Mouse (Mus musculus) layer of hippocampus, adult 9-11 months (tissue): ENCODE data around the gene Pcnx3.
A peak's percentile ranks its signal among the peaks of the same experiment; 100 is the strongest.

Source experiments
- DNase-seq: peaks from one replicate; pipeline ENCODE4 v3.0.0; 2022

The Pcnx3 gene

DNA sequence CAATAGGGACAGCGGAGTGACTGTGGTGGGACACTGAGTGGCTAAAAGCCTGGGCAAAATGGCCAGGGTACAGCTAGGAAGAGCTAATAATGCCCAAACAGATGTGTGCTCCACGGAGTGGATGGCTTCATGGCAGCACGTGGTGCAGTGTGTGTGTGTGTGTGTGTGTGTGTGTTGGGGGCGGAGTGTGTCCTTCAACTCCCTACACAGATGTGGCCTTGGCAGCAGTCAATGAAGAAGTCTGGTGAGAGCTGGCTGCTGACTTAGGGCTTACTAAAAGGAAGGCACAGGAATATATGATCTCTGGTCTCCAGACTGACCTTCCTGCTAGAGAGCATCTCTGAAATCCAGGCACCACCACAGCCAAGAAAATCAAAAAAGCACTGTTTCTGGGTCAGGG lies 20.3 kb downstream of the Pcnx3 start:
- no peak for DNase-seq

DNA sequence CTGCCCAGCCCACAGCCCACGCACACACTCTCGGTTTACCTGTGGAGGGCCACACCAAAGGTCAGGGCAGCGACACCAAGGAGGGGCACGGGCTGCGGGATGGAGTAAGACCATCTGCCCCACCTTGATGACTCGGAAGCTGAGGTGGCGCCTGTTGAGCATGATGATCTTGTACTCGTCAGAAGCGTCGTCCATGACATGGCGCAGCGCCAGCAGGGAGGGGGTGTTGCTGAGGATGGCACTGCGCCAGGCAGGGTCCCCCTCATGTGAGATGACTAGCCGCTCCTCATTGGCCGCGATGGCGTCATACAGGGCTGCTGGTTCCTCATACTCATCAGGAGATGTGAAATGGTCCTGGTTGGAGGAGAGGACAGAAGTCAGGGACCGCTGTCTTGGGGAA lies 22.3 kb downstream of the Pcnx3 start:
- DNase-seq: no peak

DNA sequence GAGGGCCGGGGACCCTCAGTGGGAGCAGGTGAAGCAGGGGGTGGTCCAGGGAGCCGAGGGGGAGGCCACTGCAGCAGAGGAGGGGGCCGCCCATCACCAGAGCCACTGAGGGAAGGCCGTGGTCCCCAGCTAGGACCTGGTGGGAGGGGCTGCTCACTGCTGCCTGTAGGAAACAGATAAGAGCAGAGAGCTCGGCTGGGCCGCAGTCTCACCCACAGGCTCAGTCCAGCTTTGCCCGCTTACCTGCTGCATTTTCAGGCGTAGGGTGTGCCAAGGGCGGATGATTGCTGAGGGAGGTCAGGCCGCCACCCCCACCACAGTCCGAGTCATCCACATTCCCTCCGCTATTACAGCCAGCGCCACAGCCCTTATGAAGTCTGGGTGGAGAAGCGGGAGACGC lies 23.2 kb downstream of the Pcnx3 start:
- no peak for DNase-seq

DNA sequence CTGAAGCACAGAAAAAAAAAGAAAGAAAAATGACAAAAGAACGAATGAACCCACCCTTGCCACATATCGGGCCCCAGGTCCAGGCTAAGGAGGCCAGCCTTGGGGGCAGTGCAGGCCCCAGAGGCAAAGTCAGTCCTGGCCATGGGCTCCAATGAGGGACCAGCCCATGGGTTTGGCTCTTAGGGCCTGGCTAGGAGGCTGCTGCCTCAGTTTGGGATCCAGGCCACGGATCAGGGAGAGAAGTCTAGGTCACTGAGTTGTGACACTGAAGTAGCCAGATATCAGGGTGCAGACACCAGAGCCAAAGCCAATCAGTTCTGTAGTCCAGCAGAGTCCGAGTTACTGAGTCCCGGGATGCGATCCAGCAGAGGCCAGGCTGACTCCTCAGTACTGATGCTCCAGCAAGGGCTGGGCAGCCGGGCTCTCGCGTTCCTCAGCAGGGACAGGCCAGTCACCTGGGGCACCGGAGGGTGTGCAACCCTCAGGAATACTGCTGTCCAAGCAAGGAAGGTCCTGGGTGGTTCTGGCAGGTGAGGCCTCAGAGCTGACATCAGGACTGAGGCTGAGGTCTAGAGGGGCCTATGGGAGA lies 23.9 kb downstream of the Pcnx3 start:
- no peak for DNase-seq

DNA sequence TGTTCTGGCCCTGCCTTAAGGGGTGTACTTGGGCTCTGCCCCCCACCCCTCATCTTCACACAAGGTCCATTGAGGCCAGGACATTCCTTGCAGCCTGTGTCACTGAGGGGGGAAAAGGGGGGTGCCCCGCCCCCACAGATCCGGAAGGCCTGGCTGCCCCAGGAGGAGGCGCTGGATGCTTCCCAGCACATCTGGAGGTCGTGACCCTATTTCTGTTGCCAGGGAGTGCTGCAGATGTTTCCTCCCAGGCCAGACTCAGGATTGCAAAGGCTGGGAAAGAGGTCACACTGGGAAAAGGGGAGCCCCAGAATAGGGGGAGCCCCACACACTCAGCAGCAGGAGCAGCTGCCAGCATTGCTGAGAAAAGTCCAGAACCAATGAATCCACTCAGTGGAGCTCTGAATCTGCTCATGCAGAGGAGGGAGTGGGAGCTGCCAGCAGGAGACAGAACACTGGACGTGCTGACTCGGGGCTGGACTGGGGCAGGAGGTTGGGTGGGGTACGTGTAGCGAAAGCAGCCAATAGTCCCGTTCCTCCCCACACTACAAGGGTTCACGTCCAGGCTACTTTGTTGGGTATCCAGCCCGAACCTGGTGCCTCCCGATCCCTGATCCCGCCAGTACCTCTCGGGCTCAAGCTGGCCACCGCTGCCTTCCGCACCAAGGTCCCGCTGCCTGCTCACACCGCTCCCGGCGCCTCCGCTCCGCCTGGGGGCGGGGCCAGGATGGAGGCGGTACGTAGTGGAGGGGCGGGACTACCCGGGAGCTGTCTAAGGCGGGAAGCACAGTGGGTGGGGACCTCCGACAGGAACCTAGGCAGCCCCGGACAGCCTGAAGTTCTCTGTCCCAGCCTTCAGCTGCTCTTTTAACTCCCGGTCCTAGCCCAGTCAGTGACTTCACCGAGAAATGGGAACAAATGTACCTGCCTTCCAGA lies 25.5 kb downstream of the Pcnx3 start, which contains the start of gene Sipa1:
Gene Sipa1, minus strand, starts transcription at position 727 of the 933 bp plus-strand sequence.
- DNase-seq: peak; percentile 88

DNA sequence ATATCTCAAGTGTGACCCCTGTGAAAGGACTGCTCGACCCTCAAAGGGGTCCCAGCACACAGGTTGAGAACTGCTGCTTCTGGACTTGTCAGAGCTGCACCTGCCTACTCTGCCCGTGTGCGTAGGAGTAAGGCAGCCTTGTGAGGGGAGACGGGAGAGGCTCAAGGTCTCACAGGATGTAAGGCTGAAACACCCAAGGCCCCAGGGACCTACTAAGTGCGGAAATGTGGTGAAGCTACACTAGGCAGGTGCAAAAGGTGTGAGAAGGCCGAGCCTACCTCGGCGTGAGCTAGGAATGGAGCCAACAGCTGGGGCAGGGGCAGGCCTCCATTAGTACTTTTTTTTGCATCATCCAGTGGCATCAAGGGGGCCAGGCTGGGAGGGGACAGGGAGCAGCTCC lies 26.4 kb downstream of the Pcnx3 start:
- DNase-seq: no peak

DNA sequence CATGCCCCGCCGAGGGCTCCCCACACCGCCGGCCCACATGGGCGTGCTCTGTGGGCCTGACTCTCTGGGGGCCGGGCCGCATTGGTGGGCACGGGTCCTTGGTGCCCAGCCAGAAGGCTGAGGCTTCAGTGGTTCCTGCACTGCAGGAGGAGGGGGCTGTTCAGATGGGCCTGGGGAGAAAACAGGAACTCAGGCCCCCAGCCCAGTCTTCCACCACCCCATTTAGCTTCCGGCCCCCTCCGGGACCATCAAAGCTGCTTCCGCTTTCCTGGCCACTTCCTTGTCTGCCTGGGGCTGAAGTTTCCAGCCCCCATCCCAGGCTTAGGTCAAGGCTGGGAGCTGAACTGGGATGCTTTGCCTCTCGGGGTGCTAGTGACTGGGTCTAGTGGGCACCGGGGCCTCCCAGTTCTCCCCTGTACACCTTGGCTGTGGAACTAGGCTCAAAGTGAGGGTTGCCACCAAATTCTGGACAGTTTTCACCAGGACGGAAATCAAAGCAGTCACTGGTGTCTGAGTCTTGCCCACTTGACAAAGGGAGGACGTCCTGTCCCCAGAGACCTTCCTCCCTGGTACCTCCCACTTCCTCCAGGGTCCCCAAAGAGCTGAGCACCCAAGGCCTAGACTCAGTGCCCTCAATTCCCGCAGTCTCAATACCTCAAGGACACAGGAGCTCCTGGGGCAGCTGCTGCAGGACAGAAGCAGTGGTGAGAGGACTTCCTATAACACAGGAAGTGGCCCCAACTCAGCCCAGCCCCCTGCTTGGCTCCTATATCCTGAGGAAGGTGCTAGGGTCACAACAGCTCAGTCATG lies 27.6 kb downstream of the Pcnx3 start:
- peak; percentile 68 for DNase-seq

DNA sequence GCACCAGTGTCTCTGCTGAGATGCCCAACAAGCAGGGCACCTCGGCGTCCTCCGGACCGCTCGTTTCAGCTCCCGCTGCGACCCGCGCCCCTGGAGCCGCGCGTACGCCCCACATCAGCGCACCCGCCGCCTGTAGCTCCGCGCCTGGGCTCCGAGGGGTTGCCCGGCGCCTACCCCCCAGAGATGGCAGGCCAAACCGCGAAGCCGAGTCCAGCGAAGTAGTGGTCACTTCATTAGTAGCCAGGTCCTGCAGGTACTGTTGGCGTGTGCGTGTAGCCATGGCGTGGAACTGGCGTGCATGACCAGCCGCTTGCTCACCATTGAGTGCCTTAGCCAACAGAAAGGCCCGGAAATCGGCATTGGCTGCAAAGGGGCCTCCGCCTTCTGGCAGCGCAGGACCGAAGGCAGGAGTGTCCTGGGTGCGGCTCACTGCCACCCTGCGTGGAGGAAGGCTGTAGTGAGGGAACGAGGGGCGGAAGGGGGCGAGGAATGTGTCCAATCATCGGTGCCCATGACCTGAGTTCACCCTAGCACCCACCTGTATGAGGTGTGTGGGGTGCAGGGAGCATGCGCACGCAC lies 33.9 kb downstream of the Pcnx3 start:
- no peak for DNase-seq

DNA sequence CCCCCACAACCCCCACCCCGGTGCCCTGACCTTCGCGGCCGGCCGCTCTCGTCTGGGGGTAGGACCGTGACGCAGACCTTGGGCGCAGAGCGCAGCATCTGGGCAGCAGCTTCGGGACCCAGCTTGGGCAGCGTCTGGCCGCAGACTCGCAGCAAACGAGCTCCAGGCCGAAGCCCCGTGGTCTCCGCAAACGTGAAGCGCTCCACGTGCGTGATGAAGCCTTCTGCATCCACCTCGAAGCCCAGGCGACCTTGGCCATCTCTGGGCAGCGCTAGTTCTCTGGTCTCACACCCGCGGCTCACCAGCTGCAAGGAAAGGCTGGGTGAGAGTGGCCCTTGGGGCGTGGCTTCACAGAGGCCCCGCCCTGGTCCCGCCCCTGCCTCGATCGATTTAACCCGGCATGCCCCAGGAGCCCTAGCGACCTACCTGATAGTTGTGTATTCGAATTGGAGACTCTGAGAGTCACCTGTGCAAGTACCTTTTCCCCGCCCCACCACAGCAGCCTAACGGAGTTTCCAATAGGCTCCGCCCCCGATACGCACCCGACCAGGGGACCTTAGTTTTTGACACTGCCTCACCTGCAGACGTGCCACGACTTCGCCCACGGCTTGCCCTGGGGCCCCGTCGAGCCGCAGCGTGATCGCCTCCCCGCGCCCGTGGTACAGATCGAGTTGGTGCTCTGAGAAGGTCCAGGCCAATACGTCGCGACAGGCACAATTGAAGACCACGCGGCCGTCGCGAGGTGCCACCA lies 34.6 kb downstream of the Pcnx3 start:
- DNase-seq: no peak

DNA sequence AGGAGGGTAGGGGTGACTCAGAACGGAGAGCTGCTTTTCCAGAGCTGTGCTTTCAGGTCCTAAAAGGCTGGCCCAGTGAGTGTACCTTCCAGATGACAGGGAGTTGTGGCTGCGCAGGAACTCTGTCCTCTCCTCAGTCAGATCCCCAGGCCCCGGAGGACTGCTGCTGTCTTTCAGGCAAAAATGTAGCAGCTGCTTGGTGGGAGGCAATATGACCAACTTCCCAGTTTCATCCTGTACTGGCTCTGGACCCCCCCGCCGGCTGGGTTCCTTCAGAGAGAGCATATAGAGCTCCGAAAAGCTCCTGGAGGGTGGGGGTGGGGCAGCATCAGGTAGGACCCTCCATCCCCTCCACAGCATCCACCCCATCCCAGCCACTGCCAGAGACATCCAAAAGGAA lies 36.1 kb downstream of the Pcnx3 start:
- no peak for DNase-seq

DNA sequence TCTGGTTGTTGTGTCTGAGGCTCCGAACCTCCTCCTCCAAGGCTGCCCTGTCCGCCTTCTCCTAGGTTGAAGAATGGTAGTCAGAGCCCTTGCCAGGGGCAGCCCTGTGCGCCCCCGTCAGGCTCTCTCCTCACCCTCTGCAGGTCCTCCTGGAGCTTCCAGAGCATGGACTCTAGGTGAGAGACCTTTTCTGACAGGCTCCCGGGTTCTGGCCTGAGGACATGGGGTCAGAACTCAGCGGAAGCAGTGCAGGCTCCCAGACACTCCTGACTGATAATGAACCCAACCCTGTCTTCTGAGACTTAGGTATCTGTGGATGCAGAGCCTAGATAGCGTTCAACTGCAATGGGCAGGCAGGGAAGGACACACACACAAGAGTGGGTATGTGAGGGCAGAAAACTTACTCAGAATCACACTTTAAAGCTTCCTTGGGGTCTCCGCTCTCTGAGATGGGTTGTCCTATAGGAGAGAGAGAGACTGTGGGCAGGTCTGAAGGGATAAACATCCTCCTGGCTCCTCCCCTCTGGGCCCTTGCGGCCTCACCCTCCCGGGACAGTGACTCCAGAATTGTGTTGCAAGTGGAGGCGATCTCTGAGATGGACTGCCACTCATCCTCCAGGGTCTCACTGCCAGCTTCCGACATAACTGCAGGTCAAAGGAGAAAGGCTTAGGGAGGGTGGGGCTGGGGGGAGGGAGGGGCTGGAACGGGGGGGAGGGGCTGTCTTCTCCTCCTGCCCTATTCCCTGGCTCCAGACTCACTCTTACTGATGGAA lies 37.0 kb downstream of the Pcnx3 start:
- DNase-seq: no peak

DNA sequence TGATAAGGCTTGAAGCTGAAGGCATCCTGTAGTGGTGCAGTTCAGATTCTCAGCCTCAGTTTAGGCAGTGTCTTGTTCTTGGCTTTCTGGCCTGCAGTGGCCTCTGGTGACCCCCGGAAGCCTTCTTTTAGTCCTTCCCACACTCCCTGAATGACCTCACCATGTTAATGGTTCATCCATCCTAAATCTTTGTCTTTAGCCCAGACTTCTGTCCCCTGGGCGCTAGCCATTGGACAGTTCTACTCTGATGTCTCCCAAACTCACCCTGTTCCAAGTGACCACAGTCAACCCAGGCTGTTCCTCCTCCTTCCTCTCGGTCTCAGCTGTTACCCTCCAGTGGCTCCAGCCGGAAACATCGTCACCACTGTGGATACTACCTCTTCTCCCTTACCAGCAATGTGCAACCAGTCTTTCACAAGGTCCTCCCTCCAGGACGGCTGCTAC lies 39.4 kb downstream of the Pcnx3 start:
- no peak for DNase-seq

DNA sequence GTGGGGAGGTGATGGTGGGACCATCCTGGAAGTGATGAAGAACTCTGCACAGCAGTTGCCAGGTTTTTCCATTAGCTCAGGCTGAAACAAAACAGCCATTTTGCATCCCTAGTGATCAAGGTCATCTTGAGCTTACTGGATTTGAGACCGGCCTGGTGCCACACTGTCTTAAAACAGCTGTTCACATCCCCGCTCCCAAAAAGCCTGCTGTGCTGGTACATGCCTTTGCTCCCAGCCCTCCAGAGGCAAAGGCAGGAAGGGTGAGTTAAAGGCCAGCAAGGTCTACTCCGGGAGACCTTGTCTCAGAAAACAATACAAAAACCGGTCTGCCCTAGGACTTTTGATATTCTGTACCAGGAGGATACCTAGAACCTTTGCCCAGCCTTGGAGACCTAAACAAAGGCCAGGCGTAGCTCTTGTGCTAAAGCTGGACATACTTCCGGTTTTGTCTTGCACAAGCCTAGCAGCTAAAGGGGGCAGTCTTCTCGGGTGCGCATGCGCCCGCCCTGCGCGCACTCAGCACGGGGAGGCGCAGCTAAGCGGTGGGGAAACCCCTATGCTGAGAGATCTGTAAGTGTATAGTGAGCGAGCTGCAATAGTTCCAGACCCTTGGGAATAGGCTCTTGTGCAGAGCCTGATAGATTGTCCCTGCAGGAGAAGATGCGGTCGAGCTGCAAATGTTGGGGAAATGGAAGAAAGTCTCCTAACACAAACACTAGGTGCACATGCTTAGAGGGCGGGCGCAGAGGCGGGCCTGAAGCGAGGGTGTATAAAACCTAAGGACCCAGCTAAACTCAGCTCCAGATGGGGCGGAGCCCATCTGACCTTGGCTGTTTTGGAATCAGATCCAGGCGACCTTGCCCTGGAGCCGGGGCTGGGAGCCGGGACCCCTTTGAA lies 40.1 kb downstream of the Pcnx3 start:
- peak; percentile 88 for DNase-seq

DNA sequence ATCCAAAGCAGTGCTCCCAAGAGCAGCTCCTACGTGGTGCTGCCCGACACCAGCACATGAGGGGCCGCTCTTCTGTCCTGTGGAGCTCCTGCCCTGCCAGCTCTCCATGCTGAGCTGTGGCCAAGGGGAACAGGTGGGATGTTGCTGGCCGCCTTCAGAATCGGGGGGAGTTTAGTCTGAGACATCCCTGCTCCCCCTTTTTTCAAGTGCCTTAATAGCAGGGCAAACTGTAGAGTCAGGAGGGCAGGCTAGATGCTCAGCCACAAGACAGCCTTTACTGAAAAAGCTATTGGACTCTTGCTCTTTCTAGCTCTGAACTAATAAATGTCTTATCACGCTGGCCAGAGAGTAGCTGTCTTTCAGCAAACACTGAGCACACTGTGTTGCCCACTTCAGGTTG lies 40.9 kb downstream of the Pcnx3 start:
- no peak for DNase-seq

DNA sequence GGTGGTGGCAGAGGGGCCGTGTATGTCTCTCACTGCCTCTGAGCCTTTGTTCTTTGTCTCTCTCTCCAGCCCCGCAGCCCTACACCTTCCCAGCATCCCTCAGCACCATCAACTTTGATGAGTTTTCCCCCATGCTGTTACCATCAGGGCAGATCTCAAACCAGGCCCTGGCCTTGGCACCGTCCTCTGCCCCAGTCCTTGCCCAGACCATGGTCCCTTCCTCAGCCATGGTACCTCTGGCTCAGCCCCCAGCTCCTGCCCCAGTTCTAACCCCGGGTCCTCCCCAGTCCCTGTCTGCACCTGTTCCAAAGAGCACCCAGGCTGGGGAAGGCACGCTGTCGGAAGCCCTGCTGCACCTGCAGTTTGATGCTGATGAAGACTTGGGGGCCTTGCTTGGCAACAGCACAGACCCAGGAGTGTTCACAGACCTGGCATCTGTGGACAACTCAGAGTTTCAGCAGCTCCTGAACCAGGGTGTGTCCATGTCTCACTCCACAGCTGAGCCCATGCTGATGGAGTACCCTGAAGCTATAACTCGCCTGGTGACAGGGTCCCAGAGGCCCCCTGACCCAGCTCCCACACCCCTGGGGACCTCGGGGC lies 41.9 kb downstream of the Pcnx3 start:
- DNase-seq: no peak

DNA sequence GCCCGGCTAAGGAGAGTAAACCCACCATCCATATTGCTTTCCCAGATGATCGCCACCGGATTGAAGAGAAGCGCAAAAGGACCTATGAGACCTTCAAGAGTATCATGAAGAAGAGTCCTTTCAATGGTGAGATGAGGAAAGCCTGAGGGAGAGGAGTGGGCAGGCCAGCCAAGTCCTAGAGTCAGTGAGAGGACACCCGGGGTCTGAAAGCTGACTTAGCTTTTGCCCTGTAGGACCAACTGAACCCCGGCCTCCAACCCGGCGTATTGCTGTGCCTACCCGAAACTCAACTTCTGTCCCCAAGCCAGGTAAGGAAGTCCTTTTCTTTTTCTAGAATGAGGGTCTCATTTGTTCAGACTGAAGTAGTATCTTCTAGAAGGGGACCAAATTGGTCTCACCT lies 43.4 kb downstream of the Pcnx3 start:
- DNase-seq: no peak

DNA sequence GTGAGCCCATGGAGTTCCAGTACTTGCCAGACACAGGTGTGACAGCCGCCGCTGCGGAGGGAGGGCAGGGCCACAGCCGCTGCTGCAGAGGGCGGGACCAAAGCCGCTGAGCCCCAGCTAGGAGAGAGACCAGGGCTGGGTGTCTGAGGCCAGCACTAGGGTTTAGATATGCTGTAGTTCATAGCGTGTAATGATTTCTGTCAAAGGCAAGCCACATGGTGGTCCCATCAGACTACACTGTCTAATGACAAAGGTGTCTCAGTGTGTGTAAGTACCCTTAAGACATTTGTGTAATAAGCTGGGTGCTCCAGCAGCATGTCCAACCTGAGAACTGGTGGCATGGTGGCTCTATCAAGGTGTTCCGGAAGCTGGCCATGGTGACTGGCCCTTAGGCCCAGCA lies 47.1 kb downstream of the Pcnx3 start:
- no peak for DNase-seq

DNA sequence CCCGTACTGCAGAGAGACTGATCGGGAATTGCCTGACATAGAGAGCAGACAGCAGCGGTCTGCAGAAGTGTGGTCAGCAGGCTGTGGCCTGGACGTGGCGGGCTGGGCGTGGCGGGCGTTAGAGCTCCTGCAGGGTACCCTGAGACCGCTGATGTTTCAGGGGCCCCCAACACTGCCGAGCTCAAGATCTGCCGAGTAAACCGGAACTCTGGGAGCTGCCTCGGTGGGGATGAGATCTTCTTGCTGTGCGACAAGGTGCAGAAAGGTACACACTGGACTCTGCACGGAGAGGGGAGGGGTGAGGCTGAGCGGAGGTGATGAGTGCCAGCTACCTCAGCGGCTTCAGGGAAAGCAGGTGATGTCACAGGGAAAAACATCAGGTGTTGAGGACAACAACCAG lies 47.7 kb downstream of the Pcnx3 start:
- DNase-seq: no peak

DNA sequence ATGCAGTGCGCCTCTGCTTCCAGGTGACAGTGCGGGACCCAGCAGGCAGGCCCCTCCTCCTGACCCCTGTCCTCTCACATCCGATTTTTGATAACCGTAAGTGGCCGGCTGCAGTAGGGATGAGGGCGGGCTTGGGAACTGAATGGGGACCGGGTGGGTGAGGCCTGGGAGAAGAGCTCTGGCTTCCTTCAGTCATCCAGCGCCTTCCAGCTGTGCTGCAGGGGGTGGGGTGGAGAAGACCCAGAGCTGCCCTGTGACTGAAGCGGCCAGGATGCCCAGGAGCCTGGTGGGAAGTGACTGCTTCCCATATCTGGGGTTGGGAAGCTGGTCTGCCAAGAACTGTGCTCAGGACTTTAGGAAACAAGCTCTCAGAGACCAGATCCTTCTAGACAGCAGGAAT lies 48.4 kb downstream of the Pcnx3 start:
- no peak for DNase-seq

DNA sequence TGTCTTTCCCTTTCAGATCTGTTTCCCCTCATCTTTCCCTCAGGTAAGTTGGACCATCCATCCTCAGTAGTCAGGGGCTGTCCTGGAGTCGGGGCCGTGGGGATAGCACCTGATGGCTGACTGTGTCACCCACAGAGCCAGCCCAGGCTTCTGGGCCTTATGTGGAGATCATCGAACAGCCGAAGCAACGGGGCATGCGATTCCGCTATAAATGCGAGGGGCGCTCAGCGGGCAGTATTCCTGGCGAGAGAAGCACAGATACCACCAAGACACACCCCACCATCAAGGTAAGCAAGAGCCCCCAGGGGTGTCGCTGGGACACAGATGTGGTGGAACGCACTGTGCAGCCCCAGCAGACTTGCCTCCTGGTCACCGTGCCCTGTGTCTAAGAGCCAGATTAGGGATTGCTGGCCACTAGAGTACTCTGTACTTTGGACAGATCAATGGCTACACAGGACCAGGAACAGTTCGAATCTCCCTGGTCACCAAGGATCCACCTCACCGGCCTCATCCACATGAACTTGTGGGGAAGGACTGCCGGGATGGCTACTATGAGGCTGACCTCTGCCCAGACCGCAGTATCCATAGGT lies 50.2 kb downstream of the Pcnx3 start:
- DNase-seq: no peak
